Mouse (Mus musculus): ENCODE results near the gene Gm13288. TPM values are rescaled to one million over a fixed set of nuclear protein-coding genes. Genes with fewer than 3 reads are reported as not detected.

The Gm13288 gene
- polyA plus RNA-seq, 1 experiment from 2014 or later = 0.15 TPM

Other genes starting within 250 kb of the Gm13288 start
- not detected in 2 replicates for gene Ifna15, start 247.3 kb upstream of the Gm13288 start, polyA plus RNA-seq (2016; fragmentation: Nextera tagmentation; extraction: Ambion mirVana)
- gene Ifna14, start 233.7 kb upstream of the Gm13288 start, polyA plus RNA-seq (2016; fragmentation: Nextera tagmentation; extraction: Ambion mirVana) = not detected in 2 replicates
- not detected in 2 replicates for gene Ifna9, start 213.1 kb upstream of the Gm13288 start, polyA plus RNA-seq (2016; fragmentation: Nextera tagmentation; extraction: Ambion mirVana)
- gene Ifna12, start 202.2 kb upstream of the Gm13288 start, polyA plus RNA-seq (2016; fragmentation: Nextera tagmentation; extraction: Ambion mirVana) = not detected in 2 replicates
- gene C87499, start 171.1 kb upstream of the Gm13288 start, polyA plus RNA-seq (2016; fragmentation: Nextera tagmentation; extraction: Ambion mirVana) = not detected in 2 replicates
- not detected in 2 replicates for gene Ifna13, start 161.1 kb upstream of the Gm13288 start, polyA plus RNA-seq (2016; fragmentation: Nextera tagmentation; extraction: Ambion mirVana)
- gene Ifna16, start 128.6 kb upstream of the Gm13288 start, polyA plus RNA-seq (2016; fragmentation: Nextera tagmentation; extraction: Ambion mirVana) = not detected in 2 replicates
- gene Ifna2, start 121.6 kb upstream of the Gm13288 start, polyA plus RNA-seq (2016; fragmentation: Nextera tagmentation; extraction: Ambion mirVana) = not detected in 2 replicates
- gene Ifnab, start 114.2 kb upstream of the Gm13288 start, polyA plus RNA-seq (2016; fragmentation: Nextera tagmentation; extraction: Ambion mirVana) = not detected in 2 replicates
- 1.5 and 1.8 TPM in 2 replicates for gene Gm26566, start 83.7 kb upstream of the Gm13288 start, polyA plus RNA-seq (2016; fragmentation: Nextera tagmentation; extraction: Ambion mirVana)
- gene Klhl9, start 83.1 kb upstream of the Gm13288 start, polyA plus RNA-seq (2016; fragmentation: Nextera tagmentation; extraction: Ambion mirVana) = 130 and 143 TPM in 2 replicates
- not detected in 2 replicates for gene Gm13271, start 50.7 kb upstream of the Gm13288 start, polyA plus RNA-seq (2016; fragmentation: Nextera tagmentation; extraction: Ambion mirVana)
- 0.32 and 0.41 TPM in 2 replicates for gene Gm13283, start 45.4 kb upstream of the Gm13288 start, polyA plus RNA-seq (2016; fragmentation: Nextera tagmentation; extraction: Ambion mirVana)
- 0.37 TPM in 1 of 2 replicates, not detected in the other for gene Gm13290, start 31.7 kb upstream of the Gm13288 start, polyA plus RNA-seq (2016; fragmentation: Nextera tagmentation; extraction: Ambion mirVana)
- not detected in 2 replicates for gene Gm13289, start 28.6 kb upstream of the Gm13288 start, polyA plus RNA-seq (2016; fragmentation: Nextera tagmentation; extraction: Ambion mirVana)
- not detected in 2 replicates for gene Gm13272, start 25.7 kb upstream of the Gm13288 start, polyA plus RNA-seq (2016; fragmentation: Nextera tagmentation; extraction: Ambion mirVana)
- gene Ifnz, start 23.4 kb upstream of the Gm13288 start, polyA plus RNA-seq (2016; fragmentation: Nextera tagmentation; extraction: Ambion mirVana) = 0.20 and 0.32 TPM in 2 replicates
- gene Gm13276, start 19.8 kb upstream of the Gm13288 start, polyA plus RNA-seq (2016; fragmentation: Nextera tagmentation; extraction: Ambion mirVana) = not detected in 2 replicates
- gene Gm13277, start 16.9 kb upstream of the Gm13288 start, polyA plus RNA-seq (2016; fragmentation: Nextera tagmentation; extraction: Ambion mirVana) = not detected in 2 replicates
- gene Gm13278, start 14.0 kb upstream of the Gm13288 start, polyA plus RNA-seq (2016; fragmentation: Nextera tagmentation; extraction: Ambion mirVana) = not detected in 2 replicates
- not detected in 2 replicates for gene Gm13275, start 11.0 kb upstream of the Gm13288 start, polyA plus RNA-seq (2016; fragmentation: Nextera tagmentation; extraction: Ambion mirVana)
- gene Gm13279, start 8.1 kb upstream of the Gm13288 start, polyA plus RNA-seq (2016; fragmentation: Nextera tagmentation; extraction: Ambion mirVana) = not detected in 2 replicates
- gene Gm13285, start 5.9 kb upstream of the Gm13288 start, polyA plus RNA-seq (2016; fragmentation: Nextera tagmentation; extraction: Ambion mirVana) = 1.0 and 1.5 TPM in 2 replicates
- gene Gm13287, start 2.3 kb upstream of the Gm13288 start, polyA plus RNA-seq (2016; fragmentation: Nextera tagmentation; extraction: Ambion mirVana) = not detected in 2 replicates
- not detected in 2 replicates for gene Ifna7, start 10.7 kb downstream of the Gm13288 start, polyA plus RNA-seq (2016; fragmentation: Nextera tagmentation; extraction: Ambion mirVana)
- gene Ifna11, start 14.4 kb downstream of the Gm13288 start, polyA plus RNA-seq (2016; fragmentation: Nextera tagmentation; extraction: Ambion mirVana) = not detected in 2 replicates
- gene Ifna6, start 21.9 kb downstream of the Gm13288 start, polyA plus RNA-seq (2016; fragmentation: Nextera tagmentation; extraction: Ambion mirVana) = not detected in 2 replicates
- gene Ifna5, start 30.0 kb downstream of the Gm13288 start, polyA plus RNA-seq (2016; fragmentation: Nextera tagmentation; extraction: Ambion mirVana) = not detected in 2 replicates
- not detected in 2 replicates for gene Ifna4, start 36.3 kb downstream of the Gm13288 start, polyA plus RNA-seq (2016; fragmentation: Nextera tagmentation; extraction: Ambion mirVana)
- gene Ifna1, start 44.6 kb downstream of the Gm13288 start, polyA plus RNA-seq (2016; fragmentation: Nextera tagmentation; extraction: Ambion mirVana) = not detected in 2 replicates
- gene Ifne, start 74.7 kb downstream of the Gm13288 start, polyA plus RNA-seq (2016; fragmentation: Nextera tagmentation; extraction: Ambion mirVana) = not detected in 2 replicates

Data from embryonic facial prominence, embryonic 12.5 days (tissue).